28 mouse cellular contexts compared by ENCODE assay signal in genomic region chr6:61115250-61115649, GRCm38 (mm10).
A peak's percentile ranks its signal among the peaks of the same experiment; 100 is the strongest.
DNase-seq lines count a peak whose midpoint lies in the region; ATAC-seq and TF ChIP-seq lines count a peak whose summit lies in the region.
"Had no signal": no experiment of that assay in that cellular context is flagged by ENCODE, and none has a peak within 500 bp of the region (broad histone marks: within the 10 kb centered on the region; RNA-seq: fewer than 3 reads in every experiment).

No protein-coding gene starts in this region.

- DNase-seq in 3T3-L1 (ENCODE audit: low read depth, low spot score) (peak; percentile 53), ES-CJ7 (ENCODE audit: low read depth, low spot score) (peak; percentile 54), R1 (ENCODE audit: low read depth, low spot score) (peak; percentile 46)
- no peak for DNase-seq in hindbrain, embryonic 14.5 days (ENCODE audit: low spot score)
- no peak for DNase-seq in gastrocnemius, adult 2 months
- DNase-seq: adrenal gland, postnatal 10 days; adrenal gland, postnatal 36 days; B cell, adult 2 months; cerebellum, adult 18-20 months; cerebellum, adult 9-10 months; cerebellum, postnatal 14 days; forebrain, postnatal 0 days; gastrocnemius, postnatal 25 days; heart, adult 18-20 months; heart, postnatal 10 days; heart, postnatal 36 days; kidney, adult 8-10 months had no signal

- 56% methylated on average over 1 of the region's 1 CpGs for WGBS in intestine, embryonic 16.5 days
- 70% methylated on average over 1 of the region's 1 CpGs for WGBS in hindbrain, embryonic 12.5 days
- WGBS in hindbrain, embryonic 14.5 days: 63% methylated on average over 1 of the region's 1 CpGs

- ATAC-seq in intestine, embryonic 16.5 days: peak; percentile 68
- ATAC-seq in hindbrain, embryonic 12.5 days (ENCODE audit: low FRiP score): no peak
- ATAC-seq in hindbrain, embryonic 14.5 days (ENCODE audit: low FRiP score): no peak
- no peak for ATAC-seq in CD4-positive, CD25-positive, alpha-beta regulatory T cell, adult 4 months
- ATAC-seq: activated CD4-positive, CD25-positive, alpha-beta regulatory T cell, adult 4 months; forebrain, embryonic 13.5 days; forebrain, postnatal 0 days; Patski had no signal

- no peak for TF ChIP-seq CTCF in gastrocnemius, adult 2 months (IDR thresholded peaks at IDR 0.05)

- no peaks in the 10 kb centered on the region for H3K9me3 ChIP-seq in intestine, embryonic 16.5 days (ENCODE audit: control insufficient read depth, low read length)
- H3K9me3 ChIP-seq in hindbrain, embryonic 12.5 days (replicated peaks): no peaks in the 10 kb centered on the region
- no peaks in the 10 kb centered on the region for H3K9me3 ChIP-seq in hindbrain, embryonic 14.5 days (ENCODE audit: control insufficient read depth, low read length)
- H3K9me3 ChIP-seq: forebrain, embryonic 10.5 days; forebrain, embryonic 13.5 days; heart, embryonic 12.5 days; heart, embryonic 15.5 days; hindbrain, embryonic 10.5 days; hindbrain, embryonic 15.5 days had no signal

- no peak overlapping the region for H3K27ac ChIP-seq in intestine, embryonic 16.5 days (ENCODE audit: low read length)
- no peak overlapping the region for H3K27ac ChIP-seq in hindbrain, embryonic 12.5 days
- no peak overlapping the region for H3K27ac ChIP-seq in hindbrain, embryonic 14.5 days
- H3K27ac ChIP-seq in gastrocnemius, adult 2 months: no peak overlapping the region
- H3K27ac ChIP-seq: forebrain, embryonic 10.5 days; forebrain, embryonic 13.5 days; heart, embryonic 15.5 days; hindbrain, embryonic 10.5 days; hindbrain, embryonic 15.5 days had no signal

- no peaks in the 10 kb centered on the region for H3K36me3 ChIP-seq in intestine, embryonic 16.5 days (ENCODE audit: control insufficient read depth, insufficient read depth, low read length)
- H3K36me3 ChIP-seq in hindbrain, embryonic 12.5 days: no peaks in the 10 kb centered on the region
- no peaks in the 10 kb centered on the region for H3K36me3 ChIP-seq in hindbrain, embryonic 14.5 days (replicated peaks; ENCODE audit: control insufficient read depth, insufficient read depth)
- H3K36me3 ChIP-seq: forebrain, embryonic 10.5 days; heart, embryonic 12.5 days; heart, embryonic 15.5 days; hindbrain, embryonic 10.5 days; hindbrain, embryonic 15.5 days had no signal

- H3K4me3 ChIP-seq in intestine, embryonic 16.5 days (ENCODE audit: low read length): no peak overlapping the region
- no peak overlapping the region for H3K4me3 ChIP-seq in hindbrain, embryonic 12.5 days
- H3K4me3 ChIP-seq in hindbrain, embryonic 14.5 days (replicated peaks; ENCODE audit: low read length): no peak overlapping the region
- no peak overlapping the region for H3K4me3 ChIP-seq in gastrocnemius, adult 2 months
- H3K4me3 ChIP-seq: forebrain, embryonic 10.5 days; forebrain, embryonic 13.5 days; heart, embryonic 12.5 days; heart, embryonic 15.5 days; hindbrain, embryonic 10.5 days; hindbrain, embryonic 15.5 days had no signal

- intact Hi-C loops in gastrocnemius, adult 2 months (cut with DNase I): no loop called here

- no peak overlapping the region for H3K4me2 ChIP-seq in intestine, embryonic 16.5 days (ENCODE audit: low read depth, low read length)
- no peak overlapping the region for H3K4me2 ChIP-seq in hindbrain, embryonic 12.5 days (replicated peaks)
- H3K4me2 ChIP-seq in hindbrain, embryonic 14.5 days (replicated peaks): no peak overlapping the region
- H3K4me2 ChIP-seq: forebrain, embryonic 13.5 days; heart, embryonic 12.5 days; heart, embryonic 15.5 days; hindbrain, embryonic 15.5 days had no signal

- H3K27me3 ChIP-seq in intestine, embryonic 16.5 days (replicated peaks; ENCODE audit: control insufficient read depth, insufficient read depth, low read length): no peaks in the 10 kb centered on the region
- no peaks in the 10 kb centered on the region for H3K27me3 ChIP-seq in hindbrain, embryonic 12.5 days
- H3K27me3 ChIP-seq in hindbrain, embryonic 14.5 days (ENCODE audit: control insufficient read depth, insufficient read depth, low read length): no peaks in the 10 kb centered on the region
- H3K27me3 ChIP-seq: forebrain, embryonic 13.5 days; heart, embryonic 12.5 days; heart, embryonic 15.5 days; hindbrain, embryonic 15.5 days; Patski had no signal

- H3K4me1 ChIP-seq in intestine, embryonic 16.5 days (ENCODE audit: control insufficient read depth, insufficient read depth, low read length): no peaks in the 10 kb centered on the region
- H3K4me1 ChIP-seq in hindbrain, embryonic 12.5 days: no peaks in the 10 kb centered on the region
- H3K4me1 ChIP-seq in hindbrain, embryonic 14.5 days (replicated peaks; ENCODE audit: control insufficient read depth, insufficient read depth, low read length): no peaks in the 10 kb centered on the region
- H3K4me1 ChIP-seq: forebrain, embryonic 10.5 days; forebrain, embryonic 13.5 days; heart, embryonic 12.5 days; heart, embryonic 15.5 days had no signal

- H3K9ac ChIP-seq in intestine, embryonic 16.5 days (ENCODE audit: low read depth, low read length): no peak overlapping the region
- H3K9ac ChIP-seq in hindbrain, embryonic 12.5 days: no peak overlapping the region
- H3K9ac ChIP-seq in hindbrain, embryonic 14.5 days: no peak overlapping the region
- H3K9ac ChIP-seq: forebrain, embryonic 13.5 days; forebrain, postnatal 0 days; heart, embryonic 12.5 days; heart, embryonic 15.5 days; hindbrain, embryonic 15.5 days had no signal

Comparison
In these comparisons a context has a peak if more than half of its experiments do, and no peak if none do; other contexts are left out.
1. DNase-seq: peak in 3T3-L1 (single experiment), ES-CJ7 (single experiment) and R1 (single experiment); none in hindbrain, embryonic 14.5 days (single experiment) and gastrocnemius, adult 2 months (single experiment).